In genomic region chr11:107045546-107045945, GRCm38 (mm10) we compare ENCODE assay signal across 19 mouse cellular contexts.
"Had no signal": no experiment of that assay in that cellular context is flagged by ENCODE, and none has a peak within 500 bp of the region (broad histone marks: within the 10 kb centered on the region; RNA-seq: fewer than 3 reads in every experiment).

No protein-coding gene starts in this region.

- DNase-seq: lung, adult 18-20 months; lung, embryonic 14.5 days; lung, postnatal 10 days; lung, postnatal 4 days; midbrain, embryonic 14.5 days; retina, postnatal 1 day; right cerebral cortex, adult 18-20 months; right cerebral cortex, postnatal 25 days; right cerebral cortex, postnatal 4 days; spleen, adult 18-20 months; thymus, adult 18-20 months; thymus, postnatal 14 days; thymus, postnatal 36 days had no signal

- ATAC-seq: midbrain, embryonic 16.5 days had no signal

- H3K4me1 ChIP-seq: midbrain, embryonic 10.5 days; midbrain, embryonic 12.5 days; neural tube, embryonic 13.5 days; neural tube, embryonic 15.5 days had no signal

- H3K9me3 ChIP-seq: midbrain, embryonic 10.5 days; midbrain, embryonic 12.5 days; neural tube, embryonic 13.5 days; neural tube, embryonic 15.5 days had no signal

- H3K4me2 ChIP-seq: lung, embryonic 14.5 days; midbrain, embryonic 12.5 days; neural tube, embryonic 13.5 days; neural tube, embryonic 15.5 days had no signal

- H3K27me3 ChIP-seq: midbrain, embryonic 12.5 days; neural tube, embryonic 13.5 days; neural tube, embryonic 15.5 days had no signal

- H3K9ac ChIP-seq: lung, embryonic 14.5 days; midbrain, embryonic 12.5 days; neural tube, embryonic 13.5 days; neural tube, embryonic 15.5 days had no signal

- H3K4me3 ChIP-seq: midbrain, embryonic 10.5 days; midbrain, embryonic 12.5 days; myocyte; neural tube, embryonic 13.5 days; neural tube, embryonic 15.5 days had no signal

- H3K27ac ChIP-seq: midbrain, embryonic 10.5 days; midbrain, embryonic 12.5 days; neural tube, embryonic 13.5 days; neural tube, embryonic 15.5 days had no signal
